Mouse (Mus musculus) lung, embryonic 16.5 days (tissue): ENCODE data around the gene Spred1. TPM values are rescaled to one million over a fixed set of nuclear protein-coding genes. Genes with fewer than 3 reads are reported as not detected.
"Not testable (repeated sequence)": the region's sequence is repeated elsewhere in the genome, so short reads cannot be mapped to it uniquely, and the experiment has no call there.

Experiments used
- ATAC-seq: fragments of 200-750 bp; cut with Nextera tagmentation; 2 replicates; pipeline ENCODE4 v1.8.0; 2017; ENCODE audit warnings: low read depth, mild to moderate bottlenecking, moderate library complexity
- H3K27ac ChIP-seq: fragments of 300-500 bp; sonication (generic); 2 replicates; pipeline ENCODE4 v1.5.1; 2014; ENCODE audit warnings: mild to moderate bottlenecking, control low read depth, low read length
- H3K27me3 ChIP-seq: fragments of 300-500 bp; sonication (generic); 2 replicates; pipeline ENCODE4 v1.6.1; 2014; ENCODE audit warnings: low read depth, low read length, mixed read lengths; ENCODE audit not compliant: control insufficient read depth, insufficient read depth
- H3K36me3 ChIP-seq: fragments of 300-500 bp; sonication (generic); 2 replicates; pipeline ENCODE4 v1.6.1; 2014; ENCODE audit warnings: low read length; ENCODE audit not compliant: control insufficient read depth, insufficient read depth
- H3K4me1 ChIP-seq: fragments of 300-500 bp; sonication (generic); replicated peaks from 2 replicates; pipeline ENCODE4 v1.6.1; 2014; ENCODE audit warnings: low read length, mixed read lengths; ENCODE audit not compliant: control insufficient read depth, insufficient read depth
- H3K4me2 ChIP-seq: fragments of 300-500 bp; sonication (generic); 2 replicates; pipeline ENCODE4 v1.6.1; 2014; ENCODE audit warnings: low read depth, low read length, control low read depth
- H3K4me3 ChIP-seq: fragments of 300-500 bp; sonication (generic); 2 replicates; pipeline ENCODE4 v1.5.1; 2014; ENCODE audit warnings: mild to moderate bottlenecking, low read length, control low read depth
- H3K9ac ChIP-seq: fragments of 300-500 bp; sonication (generic); 2 replicates; pipeline ENCODE4 v1.6.1; 2014; ENCODE audit warnings: low read length, control low read depth
- H3K9me3 ChIP-seq: fragments of 300-500 bp; sonication (generic); 2 replicates; pipeline ENCODE4 v1.6.1; 2016; ENCODE audit warnings: low read length; ENCODE audit not compliant: control insufficient read depth
- WGBS: fragments of 180-500 bp; shearing (Covaris S2); extraction: QIAGEN DNeasy Blood & Tissue Kit; methylation state at CpG from one replicate; pipeline ENCODE4 v1.1.7; 2014; 5-methylcytosine and 5-hydroxymethylcytosine counted together
- polyA plus RNA-seq: library from polyadenylated mRNA; unstranded; fragments of >200 nt; fragmentation: Nextera tagmentation; extraction: Ambion mirVana; gene quantifications from 2 replicates; pipeline ENCODE4 v1.2.1, GENCODE M21; 2015

Spred1 gene
- polyA plus RNA-seq, 1 experiment from 2014 or later: 10.4 TPM

- peaks cover 3% of the 10 kb centered on the region; the same call in 1 of the 2 replicates for H3K36me3 ChIP-seq
- H3K4me3 ChIP-seq: no peak overlapping the region
- WGBS: 59% methylated on average over 2 of the region's 2 CpGs
- H3K9me3 ChIP-seq: no peaks in the 10 kb centered on the region
- H3K27me3 ChIP-seq: no peaks in the 10 kb centered on the region
- no peak overlapping the region for H3K27ac ChIP-seq
- H3K9ac ChIP-seq: no peak overlapping the region
- ATAC-seq: no peak
- H3K4me2 ChIP-seq: no peak overlapping the region; the same call in 1 of the 2 replicates
- H3K4me1 ChIP-seq: peaks cover 18% of the 10 kb centered on the region
These were observed 3.7 kb downstream of the Spred1 start for GRCm38 (mm10) chr2:117124839-117125238.

GRCm38 (mm10) chr2:117129156-117129555, 8.0 kb downstream of the Spred1 start:
- Histone ChIP-seq H3K4me1 (peaks cover 14% of the 10 kb centered on the region), H3K27ac (no peak overlapping the region), H3K9me3 (no peaks in the 10 kb centered on the region), H3K4me2 (no peak overlapping the region), H3K9ac (no peak overlapping the region), H3K4me3 (no peak overlapping the region), H3K27me3 (no peaks in the 10 kb centered on the region), H3K36me3 (peaks cover 3% of the 10 kb centered on the region; the same call in 1 of the 2 replicates)
- 67% methylated on average over 2 of the region's 2 CpGs for WGBS
- no peak for ATAC-seq

DNA sequence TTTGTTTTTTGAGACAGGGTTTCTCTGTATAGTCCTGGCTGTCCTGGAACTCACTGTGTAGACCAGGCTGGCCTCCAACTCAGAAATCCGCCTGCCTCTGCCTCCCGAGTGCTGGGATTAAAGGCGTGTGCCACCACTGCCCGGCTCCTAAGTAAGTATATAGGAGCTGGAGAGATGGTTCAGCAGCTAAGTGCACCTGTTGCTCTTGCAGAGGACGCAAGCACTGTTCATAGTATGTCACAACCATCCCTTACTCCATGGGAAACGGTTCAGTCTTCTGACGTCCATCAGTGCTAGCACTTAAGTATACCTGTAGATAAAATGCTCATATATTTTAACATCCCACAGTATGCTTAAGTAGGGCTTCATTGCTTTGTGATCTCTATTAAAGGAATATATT, 9.9 kb downstream of the Spred1 start:
- not testable (repeated sequence) for H3K27me3 ChIP-seq, ATAC-seq, H3K4me3 ChIP-seq, H3K9ac ChIP-seq, H3K4me2 ChIP-seq, H3K36me3 ChIP-seq, H3K27ac ChIP-seq, H3K9me3 ChIP-seq
- 89% methylated on average over 7 of the region's 7 CpGs for WGBS
- peaks cover 13% of the 10 kb centered on the region for H3K4me1 ChIP-seq

DNA sequence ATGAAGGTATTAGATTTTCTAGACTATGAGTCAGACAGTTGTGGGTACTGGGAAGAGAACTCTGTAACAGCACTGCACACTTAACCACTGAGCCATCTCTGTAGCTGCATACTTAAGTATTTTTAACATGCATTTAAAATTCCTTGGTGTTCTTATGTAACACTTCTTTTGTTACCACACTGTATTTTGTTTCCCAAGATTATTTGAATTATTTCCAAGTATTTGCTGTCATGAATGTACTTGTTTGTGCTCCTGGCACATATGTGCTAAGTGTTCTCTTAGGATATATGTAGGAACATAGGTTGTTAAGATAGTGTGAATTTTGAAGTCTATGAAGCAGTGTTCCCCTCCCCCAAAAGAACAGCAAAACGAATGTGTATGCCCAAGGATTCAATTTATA, 10.7 kb downstream of the Spred1 start:
- Histone ChIP-seq H3K27ac (no peak overlapping the region), H3K9ac (no peak overlapping the region), H3K4me3 (no peak overlapping the region), H3K4me2 (no peak overlapping the region), H3K36me3 (peaks cover 3% of the 10 kb centered on the region; the same call in 1 of the 2 replicates), H3K27me3 (no peaks in the 10 kb centered on the region), H3K9me3 (no peaks in the 10 kb centered on the region), H3K4me1 (peaks cover 12% of the 10 kb centered on the region)
- ATAC-seq: no peak
- WGBS: 61% methylated on average over 1 of the region's 1 CpGs

DNA sequence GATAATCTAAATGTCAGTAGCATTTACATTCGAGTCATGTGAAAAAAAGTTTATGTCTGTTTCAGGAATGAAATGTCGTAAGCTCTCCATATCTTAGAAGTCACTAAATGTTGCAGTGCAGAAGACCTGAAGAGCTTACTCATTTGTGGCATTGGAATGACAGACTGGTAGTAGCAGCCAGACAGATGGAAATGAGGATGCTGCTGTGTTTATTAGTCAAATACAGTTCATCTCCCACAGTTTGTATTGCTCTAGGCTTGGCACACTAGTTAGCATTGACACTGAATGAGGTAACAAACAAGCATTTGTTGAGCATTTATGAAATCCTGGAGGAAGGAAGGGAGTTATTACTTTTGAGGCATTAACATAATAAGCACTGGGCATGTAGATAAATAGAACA, 12.4 kb downstream of the Spred1 start:
- Histone ChIP-seq H3K36me3 (no peaks in the 10 kb centered on the region), H3K9me3 (no peaks in the 10 kb centered on the region), H3K9ac (no peak overlapping the region), H3K4me3 (no peak overlapping the region), H3K27ac (no peak overlapping the region), H3K4me1 (peaks cover 3% of the 10 kb centered on the region), H3K4me2 (no peak overlapping the region), H3K27me3 (no peaks in the 10 kb centered on the region)
- ATAC-seq: no peak
- WGBS: 55% methylated on average over 2 of the region's 2 CpGs

- Histone ChIP-seq H3K9ac (no peak overlapping the region), H3K4me1 (peaks cover 6% of the 10 kb centered on the region), H3K27ac (no peak overlapping the region), H3K4me3 (no peak overlapping the region), H3K36me3 (no peaks in the 10 kb centered on the region), H3K27me3 (no peaks in the 10 kb centered on the region), H3K4me2 (no peak overlapping the region), H3K9me3 (no peaks in the 10 kb centered on the region)
- ATAC-seq: no peak
- 55% methylated on average over 1 of the region's 1 CpGs for WGBS
These were observed 16.6 kb downstream of the Spred1 start for GRCm38 (mm10) chr2:117137751-117138150.

- no peak for ATAC-seq
- WGBS: 77% methylated on average over 5 of the region's 5 CpGs
- Histone ChIP-seq H3K4me3 (no peak overlapping the region), H3K27me3 (no peaks in the 10 kb centered on the region), H3K9me3 (no peaks in the 10 kb centered on the region), H3K27ac (no peak overlapping the region), H3K9ac (no peak overlapping the region), H3K4me1 (peaks cover 6% of the 10 kb centered on the region; the same call in 1 of the 2 replicates), H3K4me2 (no peak overlapping the region), H3K36me3 (no peaks in the 10 kb centered on the region)
These were observed 17.8 kb downstream of the Spred1 start for GRCm38 (mm10) chr2:117138932-117139331.

DNA sequence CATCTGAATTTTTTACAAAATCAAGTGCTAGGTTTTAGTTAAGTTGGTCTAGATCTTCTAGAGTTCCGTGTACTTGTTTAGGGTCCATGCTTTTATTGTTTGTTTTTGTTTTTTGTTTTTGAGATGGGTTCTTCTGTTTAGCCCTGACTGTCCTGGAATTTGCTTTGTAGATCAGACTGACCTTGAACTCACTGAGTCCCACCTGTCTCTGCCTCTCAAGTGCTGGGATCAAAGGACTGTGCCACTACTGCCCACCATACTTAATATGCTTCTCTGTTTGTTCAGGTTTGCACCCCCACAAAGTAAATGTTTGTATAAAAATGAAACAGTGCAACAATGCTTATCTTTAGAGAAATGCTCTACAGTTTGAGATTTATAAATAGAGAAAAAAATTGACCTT, 18.8 kb downstream of the Spred1 start:
- no peak for ATAC-seq
- Histone ChIP-seq H3K9me3 (no peaks in the 10 kb centered on the region), H3K27me3 (no peaks in the 10 kb centered on the region), H3K4me2 (no peak overlapping the region), H3K9ac (no peak overlapping the region), H3K36me3 (no peaks in the 10 kb centered on the region), H3K4me1 (peaks cover 9% of the 10 kb centered on the region; the same call in 1 of the 2 replicates), H3K27ac (no peak overlapping the region), H3K4me3 (no peak overlapping the region)
- 74% methylated on average over 1 of the region's 1 CpGs for WGBS

DNA sequence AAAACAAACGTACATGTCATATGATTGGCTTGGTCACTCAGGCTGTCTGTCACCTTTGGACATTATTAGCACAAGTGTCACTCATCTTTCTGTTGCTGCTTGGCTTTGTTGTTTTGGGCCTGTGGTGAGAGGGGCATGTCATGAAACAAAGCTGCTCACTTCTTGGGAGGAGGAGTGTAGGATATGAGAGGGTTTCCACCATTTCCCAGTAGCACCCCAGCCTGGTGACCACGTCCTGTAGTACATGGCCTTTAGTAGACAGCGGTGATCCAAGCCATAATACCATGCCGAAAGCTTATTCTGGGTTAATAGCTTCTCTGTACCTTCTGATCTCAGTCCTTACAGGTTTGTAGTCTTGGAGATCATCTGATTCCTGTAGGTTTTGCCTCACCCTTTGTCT, 21.9 kb downstream of the Spred1 start:
- no peaks in the 10 kb centered on the region for H3K36me3 ChIP-seq
- ATAC-seq: no peak
- peaks cover 9% of the 10 kb centered on the region; the same call in 1 of the 2 replicates for H3K4me1 ChIP-seq
- H3K4me2 ChIP-seq: no peak overlapping the region
- H3K9ac ChIP-seq: no peak overlapping the region
- H3K9me3 ChIP-seq: no peaks in the 10 kb centered on the region
- no peak overlapping the region for H3K27ac ChIP-seq
- no peaks in the 10 kb centered on the region for H3K27me3 ChIP-seq
- no peak overlapping the region for H3K4me3 ChIP-seq
- whole genome bisulfite sequencing: 88% methylated on average over 4 of the region's 4 CpGs

DNA sequence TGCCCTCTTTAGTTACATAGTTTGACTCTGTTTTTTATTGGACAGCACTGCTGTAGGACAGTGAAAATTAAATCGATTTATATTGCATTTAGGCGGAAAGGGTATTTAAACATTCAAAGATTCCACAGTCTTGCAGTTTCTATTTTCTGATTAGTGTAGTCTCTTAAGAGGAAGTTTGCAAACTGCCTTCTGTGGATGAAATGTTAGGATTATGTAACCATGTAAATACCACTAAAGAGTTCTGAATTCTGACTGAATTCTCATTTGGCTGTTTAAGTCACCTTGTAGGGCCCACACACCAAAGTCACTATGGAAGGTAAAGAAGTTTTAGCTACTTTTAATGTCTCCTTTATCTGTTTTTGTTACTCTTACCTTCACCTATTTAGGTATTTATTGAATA, 24.9 kb downstream of the Spred1 start:
- no peak overlapping the region for H3K27ac ChIP-seq
- H3K27me3 ChIP-seq: no peaks in the 10 kb centered on the region
- no peak overlapping the region for H3K9ac ChIP-seq
- no peaks in the 10 kb centered on the region for H3K36me3 ChIP-seq
- peaks cover 6% of the 10 kb centered on the region; the same call in 1 of the 2 replicates for H3K4me1 ChIP-seq
- H3K4me2 ChIP-seq: no peak overlapping the region
- H3K4me3 ChIP-seq: no peak overlapping the region
- WGBS: 82% methylated on average over 2 of the region's 2 CpGs
- no peak for ATAC-seq
- H3K9me3 ChIP-seq: no peaks in the 10 kb centered on the region
